In the genomic region with DNA sequence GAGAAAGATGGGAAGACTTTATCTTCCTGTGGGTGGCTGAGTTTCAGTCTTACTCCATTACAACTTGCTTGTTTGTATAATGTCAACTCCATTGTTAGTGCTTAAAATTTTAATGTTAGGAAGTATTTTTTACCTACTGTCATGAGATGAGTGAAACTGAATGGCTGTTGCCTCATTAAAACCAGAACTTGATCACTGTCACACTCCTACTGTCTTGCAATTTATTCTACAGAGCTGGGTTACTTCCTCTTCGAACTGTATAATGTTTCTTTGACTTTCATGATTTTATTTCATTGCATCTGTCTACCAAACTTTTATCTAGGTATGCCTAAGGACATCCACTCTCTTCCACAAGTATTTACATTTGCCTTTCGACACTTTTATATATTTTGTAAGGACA, we compare ENCODE assay signal across 16 mouse cellular contexts.
"Had no signal": no experiment of that assay in that cellular context is flagged by ENCODE, and none has a peak within 500 bp of the region (broad histone marks: within the 10 kb centered on the region; RNA-seq: fewer than 3 reads in every experiment).

No protein-coding gene starts in this region.

- DNase-seq: lung, adult 18-20 months; lung, embryonic 14.5 days; lung, postnatal 10 days; lung, postnatal 4 days; right cerebral cortex, postnatal 25 days; right cerebral cortex, postnatal 4 days; spleen, adult 18-20 months; thymus, adult 18-20 months; thymus, postnatal 14 days; thymus, postnatal 36 days had no signal

- H3K9ac ChIP-seq: lung, embryonic 14.5 days; midbrain, embryonic 13.5 days; midbrain, embryonic 15.5 days; neural tube, embryonic 13.5 days; neural tube, embryonic 15.5 days had no signal

- H3K4me1 ChIP-seq: midbrain, embryonic 13.5 days; midbrain, embryonic 15.5 days; neural tube, embryonic 13.5 days; neural tube, embryonic 15.5 days had no signal

- H3K36me3 ChIP-seq: midbrain, embryonic 13.5 days; midbrain, embryonic 15.5 days; neural tube, embryonic 13.5 days; neural tube, embryonic 15.5 days had no signal

- H3K9me3 ChIP-seq: megakaryocyte, embryonic 14.5 days; midbrain, embryonic 13.5 days; midbrain, embryonic 15.5 days; neural tube, embryonic 13.5 days; neural tube, embryonic 15.5 days had no signal

- H3K4me3 ChIP-seq: midbrain, embryonic 13.5 days; midbrain, embryonic 15.5 days; neural tube, embryonic 13.5 days; neural tube, embryonic 15.5 days had no signal

- H3K27ac ChIP-seq: midbrain, embryonic 13.5 days; midbrain, embryonic 15.5 days; neural tube, embryonic 13.5 days; neural tube, embryonic 15.5 days had no signal

- H3K27me3 ChIP-seq: megakaryocyte, embryonic 14.5 days; midbrain, embryonic 13.5 days; midbrain, embryonic 15.5 days; neural tube, embryonic 13.5 days; neural tube, embryonic 15.5 days had no signal

- H3K4me2 ChIP-seq: lung, embryonic 14.5 days; midbrain, embryonic 11.5 days; midbrain, embryonic 13.5 days; midbrain, embryonic 15.5 days; neural tube, embryonic 13.5 days; neural tube, embryonic 15.5 days had no signal

- ATAC-seq: midbrain, embryonic 13.5 days; midbrain, embryonic 15.5 days had no signal
